Mouse (Mus musculus): ENCODE results near the gene Psg25. TPM values are rescaled to one million over a fixed set of nuclear protein-coding genes. Genes with fewer than 3 reads are reported as not detected.

Gene Psg25
- total RNA-seq (2023) = not detected

DNA sequence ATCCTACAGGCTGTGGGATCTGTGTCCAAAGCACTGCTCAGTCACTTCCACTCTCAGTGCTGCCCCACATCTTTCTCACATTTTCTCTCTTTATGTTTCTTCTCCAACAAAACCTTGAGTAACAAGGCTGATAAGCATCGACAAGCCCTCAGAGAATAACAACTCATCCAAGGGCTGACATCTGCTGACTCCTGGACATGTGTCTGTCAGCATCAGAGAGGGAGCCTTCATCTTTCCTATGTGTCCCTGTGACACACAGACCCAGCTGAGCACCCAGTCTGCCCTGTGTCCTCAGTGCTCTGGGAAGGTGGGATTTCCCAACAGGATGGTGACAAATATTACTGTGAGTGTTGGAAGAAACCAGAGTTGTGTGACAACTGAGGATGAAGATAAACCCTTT is at the start of gene Psg25:
Psg25 (minus strand) TSS at position 101 of the 400 bp plus-strand sequence.

DNA sequence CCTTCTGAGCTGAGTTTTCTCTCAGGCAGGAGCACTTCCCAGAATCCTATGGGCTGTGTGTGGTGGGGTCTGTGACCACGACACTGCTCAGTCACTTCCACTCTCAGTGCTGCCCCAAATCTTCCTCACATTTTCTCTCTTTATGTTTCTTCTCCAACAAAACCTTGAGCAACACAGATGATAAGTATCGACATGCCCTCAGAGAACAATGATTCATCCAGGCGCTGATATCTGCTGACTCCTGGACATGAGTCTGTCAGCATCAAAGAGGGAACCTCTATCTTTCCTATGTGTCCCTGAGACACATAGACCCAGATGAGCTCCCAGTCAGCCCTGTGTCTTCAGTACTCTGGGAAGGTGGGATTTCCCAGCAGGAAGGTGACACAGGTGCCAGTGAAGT is 35.1 kb upstream of the Psg25 start, which contains the start of gene Psg27:
Psg27 (minus strand) TSS at position 101 of the 400 bp plus-strand sequence.

DNA sequence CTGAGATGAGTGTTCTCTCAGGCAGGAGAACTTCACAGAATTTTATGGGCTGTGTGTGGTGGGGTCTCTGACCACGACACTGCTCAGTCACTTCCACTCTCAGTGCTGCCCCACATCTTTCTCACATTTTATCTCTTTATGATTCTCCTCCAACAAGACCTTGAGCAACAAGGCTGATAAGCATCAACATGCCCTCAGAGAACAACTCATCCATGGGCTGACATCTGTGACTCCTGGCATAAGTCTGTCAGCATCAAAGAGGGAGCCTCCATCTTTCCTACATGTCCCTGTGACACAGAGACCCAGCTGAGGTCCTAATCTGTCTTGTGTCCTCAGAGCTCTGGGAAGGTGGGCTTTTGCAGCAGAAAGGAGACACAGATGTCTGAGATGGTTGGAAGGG is 48.0 kb downstream of the Psg25 start, which contains the start of gene Psg26:
Psg26 (minus strand) TSS at position 101 of the 400 bp plus-strand sequence.

Other genes with a start within 250 kb of the Psg25 start
- not detected for gene Psg18, start 177.3 kb downstream of the Psg25 start, total RNA-seq (2023)
- not detected for gene Psg28, start 100.2 kb downstream of the Psg25 start, total RNA-seq (2023)
- gene Psg26, start 48.1 kb downstream of the Psg25 start, total RNA-seq (2023) = not detected
- not detected for gene Psg27, start 35.0 kb upstream of the Psg25 start, total RNA-seq (2023)
- not detected for gene Psg23, start 84.2 kb upstream of the Psg25 start, total RNA-seq (2023)
- not detected for gene Psg21, start 124.5 kb upstream of the Psg25 start, total RNA-seq (2023)
- not detected for gene Psg20, start 153.9 kb upstream of the Psg25 start, total RNA-seq (2023)
- not detected for gene Psg22, start 185.8 kb upstream of the Psg25 start, total RNA-seq (2023)

Data from B cell, adult 67 days (primary cell).